Mouse (Mus musculus) forebrain, embryonic 14.5 days (tissue): ENCODE data around the gene Ap2b1. TPM values are rescaled to one million over a fixed set of nuclear protein-coding genes. Genes with fewer than 3 reads are reported as not detected.

Experiments
- ATAC-seq: fragments of 200-750 bp; cut with Nextera tagmentation; 2 replicates; pipeline ENCODE4 v1.8.0; 2017; ENCODE audit warnings: mild to moderate bottlenecking, moderate library complexity
- DNase-seq: peaks from one replicate; pipeline ENCODE4 v3.0.0-alpha.2; 2015; ENCODE audit warnings: low spot score
- H3K27ac ChIP-seq: fragments of 300-500 bp; sonication (generic); 2 replicates; pipeline ENCODE4 v1.5.1; 2014; ENCODE audit warnings: low read depth, mild to moderate bottlenecking, control low read depth, low read length, moderate library complexity
- H3K27me3 ChIP-seq: fragments of 300-500 bp; sonication (generic); replicated peaks from 2 replicates; pipeline ENCODE4 v1.6.1; 2014; ENCODE audit warnings: low read length, control low read depth, mixed read lengths; ENCODE audit not compliant: control insufficient read depth, insufficient read depth
- H3K36me3 ChIP-seq: fragments of 300-500 bp; sonication (generic); 2 replicates; pipeline ENCODE4 v1.6.1; 2014; ENCODE audit warnings: low read length, control low read depth; ENCODE audit not compliant: control insufficient read depth, insufficient read depth
- H3K4me1 ChIP-seq: fragments of 300-500 bp; sonication (generic); 2 replicates; pipeline ENCODE4 v1.6.1; 2014; ENCODE audit warnings: antibody characterized with exemption, low read length, control low read depth; ENCODE audit not compliant: control insufficient read depth, insufficient read depth
- H3K4me2 ChIP-seq: fragments of 300-500 bp; sonication (generic); 2 replicates; pipeline ENCODE4 v1.6.1; 2014; ENCODE audit warnings: mild to moderate bottlenecking, control low read depth, low read length
- H3K4me3 ChIP-seq: fragments of 300-500 bp; sonication (generic); 2 replicates; pipeline ENCODE4 v1.5.1; 2014; ENCODE audit warnings: low read depth, low read length, control low read depth
- H3K9ac ChIP-seq: fragments of 300-500 bp; sonication (generic); 2 replicates; pipeline ENCODE4 v1.6.1; 2014; ENCODE audit warnings: mild to moderate bottlenecking, low read length, control low read depth, moderate library complexity
- H3K9me3 ChIP-seq: fragments of 300-500 bp; sonication (generic); replicated peaks from 2 replicates; pipeline ENCODE4 v1.6.1; 2016; ENCODE audit warnings: low read length, control low read depth, mixed read lengths; ENCODE audit not compliant: control insufficient read depth
- WGBS: fragments of 180-500 bp; shearing (Covaris S2); extraction: QIAGEN DNeasy Blood & Tissue Kit; methylation state at CpG from one replicate; pipeline ENCODE4 v1.1.7; 2014; 5-methylcytosine and 5-hydroxymethylcytosine counted together
- polyA plus RNA-seq: library from polyadenylated mRNA; unstranded; fragments of >200 nt; fragmentation: Nextera tagmentation; extraction: Ambion mirVana; gene quantifications from 2 replicates; pipeline ENCODE4 v1.2.1, GENCODE M21; 2014

The Ap2b1 gene
- polyA plus RNA-seq, 1 experiment from 2014 or later = 107 TPM

DNA sequence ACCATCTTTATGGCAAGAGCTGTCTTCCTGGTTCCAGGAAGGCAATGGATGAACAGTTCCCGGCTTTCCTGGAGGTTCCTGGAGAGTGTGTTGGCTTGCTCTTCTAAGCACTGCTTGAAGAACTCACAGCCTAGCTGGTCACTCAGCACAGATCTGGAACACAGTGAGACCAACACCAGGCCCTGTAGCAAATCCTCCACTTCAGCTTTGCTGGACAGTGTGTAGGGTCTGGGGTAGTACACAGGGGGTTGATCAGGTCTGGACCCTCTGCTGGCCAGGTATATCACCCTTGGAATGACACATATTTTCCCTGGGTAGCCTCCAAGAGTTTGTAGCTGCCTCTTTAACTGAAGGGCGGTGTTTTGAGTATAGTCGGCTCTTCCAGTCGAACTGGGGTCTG is 19.8 kb upstream of the Ap2b1 start:
- H3K4me2 ChIP-seq = no peak overlapping the region
- no peaks in the 10 kb centered on the region for H3K36me3 ChIP-seq
- WGBS = 84% methylated on average over 4 of the region's 4 CpGs
- H3K27me3 ChIP-seq = no peaks in the 10 kb centered on the region
- H3K9ac ChIP-seq = no peak overlapping the region
- no peak overlapping the region for H3K4me3 ChIP-seq
- no peak overlapping the region for H3K27ac ChIP-seq
- no peaks in the 10 kb centered on the region for H3K4me1 ChIP-seq
- no peaks in the 10 kb centered on the region for H3K9me3 ChIP-seq
- DNase-seq = no peak
- no peak for ATAC-seq

DNA sequence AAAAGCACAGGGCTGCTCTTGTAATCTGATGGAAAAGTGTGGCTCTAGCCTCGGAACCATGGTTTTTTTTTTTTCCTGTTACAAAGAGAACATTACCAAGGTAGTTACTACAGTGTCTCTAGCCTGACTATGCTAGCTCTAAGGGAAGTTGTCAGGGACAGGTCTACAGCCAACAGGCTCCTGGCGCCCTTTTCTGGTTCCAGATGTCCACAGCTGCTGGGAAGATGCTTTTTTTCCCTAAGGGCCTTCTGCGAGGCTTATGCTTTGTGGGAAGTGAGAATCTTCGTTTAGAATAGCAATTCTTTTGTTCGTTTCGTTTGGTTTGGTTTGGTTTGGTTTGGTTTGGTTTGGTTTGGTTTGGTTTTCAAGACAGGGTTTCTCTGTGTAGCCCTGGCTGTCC is 19.1 kb upstream of the Ap2b1 start:
- H3K4me1 ChIP-seq = no peaks in the 10 kb centered on the region
- 77% methylated on average over 6 of the region's 6 CpGs for WGBS
- no peak overlapping the region for H3K27ac ChIP-seq
- no peak overlapping the region for H3K9ac ChIP-seq
- no peak overlapping the region for H3K4me3 ChIP-seq
- H3K9me3 ChIP-seq = no peaks in the 10 kb centered on the region
- H3K27me3 ChIP-seq = no peaks in the 10 kb centered on the region
- H3K36me3 ChIP-seq = no peaks in the 10 kb centered on the region
- no peak for DNase-seq
- no peak for ATAC-seq
- H3K4me2 ChIP-seq = no peak overlapping the region

DNA sequence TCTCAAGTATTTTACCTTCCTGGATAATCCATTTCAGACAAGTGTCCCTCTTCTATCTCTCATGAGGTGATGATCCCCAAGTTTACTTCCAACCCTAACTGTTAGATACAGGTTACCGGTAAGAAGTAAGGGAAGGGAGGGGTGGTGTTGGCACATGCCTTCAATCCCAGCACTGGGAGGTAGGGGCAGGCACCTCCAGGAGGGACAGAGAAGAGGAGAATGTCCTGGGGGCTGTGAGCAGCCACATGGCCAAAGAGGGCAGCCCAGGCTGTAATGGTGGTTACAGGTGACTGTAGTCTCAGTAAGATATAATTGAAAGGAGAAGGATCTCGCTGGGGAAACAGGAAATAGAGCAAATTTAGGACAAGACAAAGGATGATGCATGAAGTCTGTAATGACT is 16.7 kb upstream of the Ap2b1 start:
- no peaks in the 10 kb centered on the region for H3K27me3 ChIP-seq
- H3K9ac ChIP-seq = no peak overlapping the region
- H3K9me3 ChIP-seq = no peaks in the 10 kb centered on the region
- DNase-seq (no peak), ATAC-seq (no peak)
- H3K36me3 ChIP-seq = no peaks in the 10 kb centered on the region
- WGBS = 64% methylated on average over 2 of the region's 2 CpGs
- H3K27ac ChIP-seq = no peak overlapping the region
- H3K4me3 ChIP-seq = no peak overlapping the region
- no peaks in the 10 kb centered on the region for H3K4me1 ChIP-seq
- H3K4me2 ChIP-seq = no peak overlapping the region

DNA sequence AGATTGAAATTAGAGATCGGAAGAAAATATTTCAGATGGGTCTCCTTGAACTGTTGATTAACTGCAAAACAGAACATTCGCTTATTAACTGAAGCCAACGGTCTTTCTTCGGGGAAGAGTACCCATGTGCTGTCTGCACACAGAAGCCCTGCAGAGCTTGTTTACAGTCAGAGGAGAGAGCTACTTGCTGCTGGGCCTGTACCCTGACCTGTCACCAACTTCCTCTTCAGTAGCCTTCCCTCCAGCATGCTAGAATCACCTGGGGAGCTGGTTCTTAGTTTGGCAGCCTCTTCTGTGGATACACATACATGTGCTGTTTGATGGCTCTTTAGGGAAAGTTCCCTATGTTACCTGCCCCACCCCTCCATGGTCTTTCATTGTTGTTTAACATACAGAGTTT is 13.2 kb upstream of the Ap2b1 start:
- 94% methylated on average over 4 of the region's 4 CpGs for WGBS
- H3K36me3 ChIP-seq = no peaks in the 10 kb centered on the region
- no peak for ATAC-seq

DNA sequence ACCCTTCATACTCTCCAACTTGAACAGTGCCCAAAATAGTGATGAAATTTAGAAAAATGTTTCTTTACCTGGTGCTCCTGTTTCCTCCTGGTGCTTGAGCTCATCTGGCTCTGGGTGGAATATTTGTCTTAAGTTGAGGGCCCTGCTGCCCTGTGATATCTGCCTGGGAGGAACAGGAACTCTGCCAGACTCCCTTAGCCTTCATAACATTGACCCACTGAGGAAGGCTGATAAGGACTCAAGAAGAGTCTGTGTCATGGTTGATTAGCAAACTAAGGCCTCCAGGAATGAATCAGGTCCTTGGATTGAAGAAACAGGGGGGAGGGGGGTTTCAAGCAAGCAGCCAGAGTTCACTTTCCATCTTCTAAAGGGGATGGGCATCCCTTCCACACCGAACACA is 12.3 kb upstream of the Ap2b1 start, which contains the start of gene Slfn14:
TSS of gene Slfn14 (minus strand) at position 161 of the 400 bp plus-strand sequence.
- Histone ChIP-seq H3K9me3 (no peaks in the 10 kb centered on the region), H3K4me2 (no peak within 1 kb of the TSS), H3K9ac (no peak within 1 kb of the TSS), H3K27me3 (no peaks in the 10 kb centered on the region), H3K27ac (no peak within 1 kb of the TSS), H3K4me1 (0 out of 2 replicates have a peak, but pooled peaks cover 3% of the 10 kb centered on the region), H3K4me3 (no peak within 1 kb of the TSS), H3K36me3 (no peaks in the 10 kb centered on the region)
- 76% methylated on average over 1 of the region's 1 CpGs for WGBS
- ATAC-seq (no peak), DNase-seq (no peak)

More for the DNA sequence above, 13.2 kb upstream of the Ap2b1 start:
- Histone ChIP-seq H3K27ac (no peak overlapping the region), H3K27me3 (no peaks in the 10 kb centered on the region), H3K4me2 (no peak overlapping the region), H3K4me3 (no peak overlapping the region), H3K9ac (no peak overlapping the region), H3K9me3 (no peaks in the 10 kb centered on the region), H3K4me1 (no peaks in the 10 kb centered on the region)
- DNase-seq = no peak

DNA sequence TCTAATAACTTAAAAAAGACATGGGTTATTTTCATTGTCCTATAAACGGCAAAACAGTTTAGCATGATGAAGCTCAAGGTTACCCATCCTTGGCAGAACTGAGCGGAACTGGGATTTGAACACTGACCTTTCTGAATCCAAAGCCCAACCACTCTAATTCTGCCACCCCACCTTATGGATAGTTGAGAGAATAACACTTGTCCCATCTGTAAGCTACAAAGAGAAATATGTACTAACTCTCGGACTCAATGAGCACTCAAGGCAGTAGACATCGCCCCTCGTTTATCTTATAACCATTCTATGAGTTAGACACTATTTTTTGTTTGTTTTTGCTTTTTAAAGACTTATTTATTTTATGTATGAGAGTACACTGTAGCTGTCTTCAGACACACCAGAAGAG is 9.8 kb upstream of the Ap2b1 start:
- H3K9ac ChIP-seq = no peak overlapping the region
- no peak overlapping the region for H3K4me2 ChIP-seq
- no peak for DNase-seq
- no peaks in the 10 kb centered on the region for H3K9me3 ChIP-seq
- no peaks in the 10 kb centered on the region for H3K27me3 ChIP-seq
- no peaks in the 10 kb centered on the region for H3K36me3 ChIP-seq
- no peak overlapping the region for H3K27ac ChIP-seq
- H3K4me1 ChIP-seq = peaks cover 16% of the 10 kb centered on the region
- H3K4me3 ChIP-seq = no peak overlapping the region
- ATAC-seq = no peak
- 97% methylated on average over 5 of the region's 5 CpGs for WGBS

DNA sequence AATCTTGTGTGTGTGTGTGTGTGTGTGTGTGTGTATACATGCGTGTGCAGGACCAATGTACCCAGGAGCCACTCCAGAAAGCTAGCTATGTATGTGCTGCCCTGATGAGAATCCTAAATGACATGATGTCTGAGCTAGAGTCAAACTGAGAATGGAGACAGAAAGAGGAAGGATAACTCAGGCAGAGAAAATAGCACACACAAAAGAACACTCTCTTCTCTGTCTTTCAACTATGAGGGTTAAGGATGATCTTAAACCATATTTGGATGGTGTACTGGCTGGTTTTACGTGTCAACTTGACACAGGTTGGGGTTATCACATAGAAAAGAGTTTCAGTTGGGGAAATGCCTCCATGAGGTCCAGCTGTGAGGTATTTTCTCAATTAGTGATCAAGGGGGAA is 9.2 kb upstream of the Ap2b1 start:
- H3K36me3 ChIP-seq = no peaks in the 10 kb centered on the region
- H3K9me3 ChIP-seq = no peaks in the 10 kb centered on the region
- ATAC-seq (no peak), DNase-seq (no peak)
- H3K27ac ChIP-seq = no peak overlapping the region
- no peak overlapping the region for H3K9ac ChIP-seq
- WGBS = 89% methylated on average over 2 of the region's 2 CpGs
- no peak overlapping the region for H3K4me3 ChIP-seq
- H3K27me3 ChIP-seq = no peaks in the 10 kb centered on the region
- H3K4me2 ChIP-seq = no peak overlapping the region
- H3K4me1 ChIP-seq = peaks cover 17% of the 10 kb centered on the region

DNA sequence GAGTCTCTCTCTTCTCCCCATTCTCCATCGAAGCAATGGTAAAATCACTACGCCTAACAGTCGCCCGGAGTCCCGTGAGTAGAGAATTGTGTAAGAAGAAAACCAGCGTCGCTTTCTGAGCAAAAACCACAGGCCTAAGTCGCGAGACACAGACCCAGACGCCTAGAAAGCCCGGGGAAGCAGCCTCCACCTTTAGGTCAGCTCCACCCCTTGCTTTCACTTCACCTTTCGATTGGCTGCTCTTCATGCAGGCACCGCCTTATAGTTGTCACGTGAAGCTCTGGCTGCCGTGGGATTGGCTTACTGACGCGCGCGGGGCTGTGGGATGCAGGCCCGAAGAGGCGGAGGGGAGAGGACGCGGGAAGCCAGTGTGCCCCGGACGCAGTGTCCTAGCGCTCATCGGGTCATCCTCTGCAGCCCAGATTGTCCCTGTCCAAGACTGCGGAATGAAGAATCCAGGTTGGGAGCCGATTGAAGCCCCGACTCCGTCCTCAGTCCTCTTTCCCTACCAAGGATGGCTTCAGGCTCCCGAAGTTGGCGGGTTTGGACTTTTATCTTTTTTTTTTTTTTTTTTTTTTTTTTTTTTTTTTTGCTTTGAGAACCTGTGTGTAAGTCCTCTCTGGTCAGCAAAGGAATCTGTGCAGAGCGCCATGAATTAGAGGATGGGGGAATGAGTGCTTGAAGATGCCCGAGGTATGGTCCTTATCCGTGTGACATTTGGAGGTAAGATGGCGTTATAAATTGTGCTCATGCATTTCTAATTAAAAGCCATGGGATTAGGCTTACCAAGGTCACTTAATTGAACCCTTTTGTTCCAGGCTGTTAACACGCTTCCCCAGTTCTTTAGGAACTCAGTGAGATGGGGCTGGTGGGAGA is 7.2 kb upstream of the Ap2b1 start:
- under 1% methylated on average over 38 of the region's 38 CpGs for WGBS
- ATAC-seq (peak; percentile 100), DNase-seq (peak; percentile 98)
- Histone ChIP-seq H3K9me3 (no peaks in the 10 kb centered on the region), H3K4me2 (peak overlapping the region; percentile 68), H3K4me3 (peak overlapping the region; percentile 50), H3K9ac (peak overlapping the region; percentile 72), H3K27ac (peak overlapping the region; percentile 72; the same call in 1 of the 2 replicates), H3K4me1 (peaks cover 17% of the 10 kb centered on the region), H3K27me3 (no peaks in the 10 kb centered on the region), H3K36me3 (peaks cover 14% of the 10 kb centered on the region)

DNA sequence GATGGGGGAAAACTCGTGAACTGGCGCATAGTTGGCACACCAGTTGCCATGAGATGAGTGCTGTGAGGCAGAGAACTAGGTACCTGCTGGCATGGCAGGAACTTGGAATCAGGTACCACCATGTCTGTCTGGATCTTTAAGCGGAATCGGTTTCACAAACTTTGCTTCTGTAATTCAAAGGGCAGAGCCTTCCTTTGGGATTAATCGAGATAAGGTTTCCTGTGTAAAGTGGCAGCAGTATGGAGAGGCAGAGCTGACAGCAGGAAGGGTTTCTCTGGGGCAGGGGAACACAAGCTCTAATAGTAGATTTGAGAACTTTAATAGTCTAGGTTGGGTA is 6.6 kb upstream of the Ap2b1 start:
- under 1% methylated on average over 5 of the region's 5 CpGs for WGBS
- no peak for DNase-seq

More for the DNA sequence above, 6.6 kb upstream of the Ap2b1 start:
- Histone ChIP-seq H3K27ac (no peak overlapping the region), H3K9ac (peak overlapping the region; percentile 72), H3K4me1 (peaks cover 17% of the 10 kb centered on the region), H3K27me3 (no peaks in the 10 kb centered on the region), H3K36me3 (peaks cover 16% of the 10 kb centered on the region), H3K9me3 (no peaks in the 10 kb centered on the region), H3K4me2 (peak overlapping the region; percentile 68), H3K4me3 (peak overlapping the region; percentile 50)
- no peak for ATAC-seq
